Comparison of ENCODE assay signal across 8 mouse cellular contexts in genomic region chr5:22343843-22344555, GRCm38 (mm10). TPM values are rescaled to one million over a fixed set of nuclear protein-coding genes. Genes with fewer than 3 reads are reported as not detected.
DNase-seq lines count a peak whose midpoint lies in the region; ATAC-seq and TF ChIP-seq lines count a peak whose summit lies in the region.

No protein-coding gene starts in this region.

- H3K9ac ChIP-seq in neural tube, embryonic 15.5 days (replicated peaks), result peak overlapping the region; percentile 82

- TF ChIP-seq CTCF in spleen, adult 2 months (IDR thresholded peaks at IDR 0.05; ENCODE audit: extremely low read depth, insufficient read depth, insufficient read length, insufficient replicate concordance), result no peak

- peak overlapping the region; percentile 92 for H3K4me2 ChIP-seq in neural tube, embryonic 15.5 days

- H3K4me1 ChIP-seq in spleen, adult 2 months (ENCODE audit: control insufficient read depth, insufficient read depth, insufficient read length), result no peaks in the 10 kb centered on the region; the same call in 1 of the 2 replicates
- peaks cover 27% of the 10 kb centered on the region for H3K4me1 ChIP-seq in forebrain, embryonic 10.5 days
- peaks cover 36% of the 10 kb centered on the region for H3K4me1 ChIP-seq in neural tube, embryonic 15.5 days

- 5% methylated on average over 59 of the region's 65 CpGs for WGBS in spleen, adult 2 months
- under 1% methylated on average over 65 of the region's 65 CpGs for WGBS in forebrain, embryonic 10.5 days
- under 1% methylated on average over 62 of the region's 65 CpGs for WGBS in neural tube, embryonic 15.5 days

- no peaks in the 10 kb centered on the region for H3K9me3 ChIP-seq in forebrain, embryonic 10.5 days
- no peaks in the 10 kb centered on the region for H3K9me3 ChIP-seq in neural tube, embryonic 15.5 days (replicated peaks)

- peak overlapping the region; percentile 23; the same call in 1 of the 2 replicates for H3K4me3 ChIP-seq in spleen, adult 2 months (ENCODE audit: extremely low read depth, insufficient read depth, insufficient read length)
- H3K4me3 ChIP-seq in forebrain, embryonic 10.5 days, result peak overlapping the region; percentile 65
- peak overlapping the region; percentile 63 for H3K4me3 ChIP-seq in neural tube, embryonic 15.5 days (replicated peaks)

- no peak overlapping the region for H3K27ac ChIP-seq in spleen, adult 2 months (ENCODE audit: insufficient read depth, low read length)
- peak overlapping the region; percentile 82 for H3K27ac ChIP-seq in forebrain, embryonic 10.5 days
- H3K27ac ChIP-seq in neural tube, embryonic 15.5 days (replicated peaks), result peak overlapping the region; percentile 91

- intact Hi-C loops in gastrocnemius, postnatal 36 days (cut with DNase I), result no loop called here

- no peak for TF ChIP-seq POLR2A in spleen, adult 2 months (IDR thresholded peaks at IDR 0.05; ENCODE audit: low read depth, low read length)

- H3K36me3 ChIP-seq in spleen, adult 2 months (ENCODE audit: control insufficient read depth, insufficient read depth, low read length), result no peaks in the 10 kb centered on the region
- no peaks in the 10 kb centered on the region for H3K36me3 ChIP-seq in forebrain, embryonic 10.5 days (replicated peaks)
- no peaks in the 10 kb centered on the region for H3K36me3 ChIP-seq in neural tube, embryonic 15.5 days

- ATAC-seq in neural tube, embryonic 15.5 days (ENCODE audit: low FRiP score), result peak; percentile 80

- peaks cover 16% of the 10 kb centered on the region for H3K27me3 ChIP-seq in spleen, adult 2 months (ENCODE audit: control insufficient read depth, insufficient read depth, low read length)
- peaks cover 91% of the 10 kb centered on the region for H3K27me3 ChIP-seq in forebrain, embryonic 10.5 days (ENCODE audit: poor library complexity, severe bottlenecking)
- 0 out of 2 replicates have a peak, but pooled peaks cover 11% of the 10 kb centered on the region for H3K27me3 ChIP-seq in neural tube, embryonic 15.5 days (replicated peaks)

- DNase-seq in gastrocnemius, postnatal 10 days, result peak; percentile 31
- no peak for DNase-seq in gastrocnemius, postnatal 4 days (ENCODE audit: low spot score in 2 of 2)
- DNase-seq in spleen, adult 2 months (ENCODE audit: low read depth in 1 of 2, low spot score in 2 of 2), result no peak
- no peak for DNase-seq in spleen, adult 12 weeks (ENCODE audit: low spot score)
- peak; percentile 52 for DNase-seq in forebrain, embryonic 10.5 days (ENCODE audit: extremely low spot score, low spot score)
- DNase-seq in kidney, postnatal 4 days, result peak; percentile 48 to 59
- no peak for DNase-seq in gastrocnemius, postnatal 36 days

RNA-seq across cellular contexts. Expression of gene Reln, which starts 0.5 kb away (rescaled TPM):
- total RNA-seq in gastrocnemius, postnatal 10 days (2021), result 1 to 10 TPM; 7.0 to 7.3 TPM
- 10 to 100 TPM; 11.0 to 13.5 TPM for total RNA-seq in gastrocnemius, postnatal 4 days (2021)
- 3.7 and 3.8 TPM in 2 replicates for polyA plus RNA-seq in spleen, adult 2 months (2012; rRNA removed)
- 2.6 and 2.7 TPM in 2 replicates for polyA plus RNA-seq in forebrain, embryonic 10.5 days (2016; fragmentation: Nextera tagmentation; extraction: Ambion mirVana)
- 49.9 and 50.0 TPM in 2 replicates for polyA plus RNA-seq in neural tube, embryonic 15.5 days (2015; fragmentation: Nextera tagmentation; extraction: Ambion mirVana)
- 1 to 10 TPM; 1.6 to 2.0 TPM for total RNA-seq in gastrocnemius, postnatal 36 days (2021)

Comparison
In these comparisons a context has a peak if more than half of its experiments do, and no peak if none do; other contexts are left out.
1. DNase-seq: peak in gastrocnemius, postnatal 10 days (single experiment), forebrain, embryonic 10.5 days (single experiment) and kidney, postnatal 4 days (2 of 2); none in gastrocnemius, postnatal 4 days (0 of 2), spleen, adult 2 months (0 of 2), spleen, adult 12 weeks (single experiment) and gastrocnemius, postnatal 36 days (0 of 2).
2. Peak in every context shown above with its lines, with median percentiles within 50 percentile points of each other: H3K4me3 ChIP-seq.